Mouse (Mus musculus): ENCODE measurements at regions not wholly inside any gene's neighbourhood (a gene's known extent, or its start where the extent isn't known, plus 50 kb on each side); places are given as distances from the start of the nearest gene placed in this dataset.

- TF ChIP-seq EP300 (IDR thresholded peaks at IDR 0.05) (no peak), CTCF (IDR thresholded peaks at IDR 0.05) (no peak)
Observed at GRCm38 (mm10) chr1:55837366-55837765, 431.6 kb downstream of the Plcl1 start.

All from lung, postnatal 0 days (tissue).